Mouse (Mus musculus): ENCODE results near the gene Stard3nl.

GRCm38 (mm10) chr13:19422521-19422920 is 26.9 kb upstream of the Stard3nl start:
- TF ChIP-seq CTCF (IDR thresholded peaks at IDR 0.05; ENCODE audit: low read depth) (no peak), EP300 (IDR thresholded peaks at IDR 0.05; ENCODE audit: low read depth) (no peak)

Data from liver, embryonic 14.5 days (tissue).